Mouse (Mus musculus) MEL (cell line): ENCODE data around the gene Kifc1. TPM values are rescaled to one million over a fixed set of nuclear protein-coding genes. Genes with fewer than 3 reads are reported as not detected.

Experiments
- DNase-seq: peaks from one replicate; pipeline ENCODE4 v3.0.0; 2011; ENCODE audit warnings: low read depth, low spot score
- H3K27ac ChIP-seq: 2 replicates; pipeline ENCODE4 v1.5.1; 2012; ENCODE audit warnings: low read depth, mild to moderate bottlenecking, control low read depth, low read length, moderate library complexity; ENCODE audit not compliant: control insufficient read depth
- H3K27me3 ChIP-seq, 2 experiments: fragments of 150-350 bp in 1 of 2; sonication (generic) in 1 of 2; 2 replicates each; pipeline ENCODE4 v1.6.1; 2012; ENCODE audit warnings: low read length in 2 of 2, mild to moderate bottlenecking in 2 of 2, improper control_type of control experiment in 1 of 2, moderate library complexity in 1 of 2; ENCODE audit not compliant: insufficient read depth in 2 of 2, control insufficient read depth in 1 of 2
- H3K36me3 ChIP-seq, 2 experiments: 2 replicates each; pipeline ENCODE4 v1.6.1; 2012 to 2014; ENCODE audit warnings: low read length in 2 of 2, improper control_type of control experiment in 1 of 2, inconsistent platforms in 1 of 2, mild to moderate bottlenecking in 1 of 2; ENCODE audit not compliant: insufficient read depth in 2 of 2, control insufficient read depth in 1 of 2
- H3K4me1 ChIP-seq, 2 experiments: fragments of 150-350 bp in 1 of 2; sonication (generic) in 1 of 2; 2 replicates each; pipeline ENCODE4 v1.6.1; 2012; ENCODE audit warnings: low read length in 2 of 2, improper control_type of control experiment in 1 of 2, mild to moderate bottlenecking in 1 of 2; ENCODE audit not compliant: insufficient read depth in 2 of 2, control insufficient read depth in 1 of 2
- H3K4me3 ChIP-seq, 2 experiments: fragments of 150-350 bp in 1 of 2; sonication (generic) in 1 of 2; 2 replicates each; pipeline ENCODE4 v1.5.1; 2012; ENCODE audit warnings: low read depth in 2 of 2, low read length in 2 of 2, mild to moderate bottlenecking in 2 of 2, moderate library complexity in 2 of 2, control low read depth in 1 of 2, improper control_type of control experiment in 1 of 2; ENCODE audit not compliant: control insufficient read depth in 1 of 2, insufficient read depth in 1 of 2
- H3K79me2 ChIP-seq: 2 replicates; pipeline ENCODE4 v1.6.1; 2012; ENCODE audit warnings: mild to moderate bottlenecking, low read length, moderate library complexity; ENCODE audit not compliant: control insufficient read depth, poor library complexity, insufficient read depth
- H3K9ac ChIP-seq: 2 replicates; pipeline ENCODE4 v1.6.1; 2012; ENCODE audit warnings: low read depth, mild to moderate bottlenecking, control low read depth, low read length, moderate library complexity; ENCODE audit not compliant: control insufficient read depth, poor library complexity, severe bottlenecking
- H3K9me3 ChIP-seq: fragments of 150-350 bp; sonication (generic); replicated peaks from 2 replicates; pipeline ENCODE4 v1.6.1; 2012; ENCODE audit warnings: mild to moderate bottlenecking, low read length, improper control_type of control experiment, moderate library complexity; ENCODE audit not compliant: insufficient read depth
- BHLHE40 ChIP-seq: IDR thresholded peaks from 2 replicates; pipeline ENCODE4 v1.6.1; 2012; ENCODE audit warnings: low read depth, mild to moderate bottlenecking, inconsistent platforms, low read length, improper control_type of control experiment, borderline replicate concordance
- GABPA ChIP-seq: IDR thresholded peaks from 2 replicates; pipeline ENCODE4 v1.6.1; 2012; ENCODE audit warnings: low read depth, mild to moderate bottlenecking, inconsistent platforms, low read length, improper control_type of control experiment, moderate library complexity
- HCFC1 ChIP-seq: IDR thresholded peaks from 2 replicates; pipeline ENCODE4 v1.6.1; 2012; ENCODE audit warnings: low read depth, mild to moderate bottlenecking, inconsistent platforms, low read length, improper control_type of control experiment, moderate library complexity
- JUND ChIP-seq: IDR thresholded peaks from 2 replicates; pipeline ENCODE4 v1.6.1; 2011; ENCODE audit warnings: low read depth, mild to moderate bottlenecking, improper control_type of control experiment, low read length
- KAT2A ChIP-seq: conservative IDR thresholded peaks from 2 replicates; pipeline ENCODE4 v1.6.1; 2012; ENCODE audit warnings: low read depth, low read length, improper control_type of control experiment, inconsistent platforms
- MAX ChIP-seq: IDR thresholded peaks from 2 replicates; pipeline ENCODE4 v1.6.1; 2011; ENCODE audit warnings: low read length, improper control_type of control experiment
- MYC ChIP-seq: IDR thresholded peaks from 2 replicates; pipeline ENCODE4 v1.6.1; 2011; ENCODE audit warnings: low read depth, mild to moderate bottlenecking, low read length, improper control_type of control experiment, moderate library complexity
- NRF1 ChIP-seq: IDR thresholded peaks from 2 replicates; pipeline ENCODE4 v1.6.1; 2014; ENCODE audit warnings: low read depth, mild to moderate bottlenecking, inconsistent platforms, low read length, improper control_type of control experiment, moderate library complexity; ENCODE audit not compliant: poor library complexity, insufficient read depth, severe bottlenecking
- POLR2AphosphoS2 ChIP-seq: IDR thresholded peaks from 2 replicates; pipeline ENCODE4 v1.6.1; 2011; ENCODE audit warnings: low read length, improper control_type of control experiment
- UBTF ChIP-seq: IDR thresholded peaks from 2 replicates; pipeline ENCODE4 v1.6.1; 2012; ENCODE audit warnings: low read depth, mild to moderate bottlenecking, inconsistent platforms, low read length, improper control_type of control experiment, moderate library complexity, borderline replicate concordance; ENCODE audit not compliant: insufficient read depth
- ZC3H11A ChIP-seq: IDR thresholded peaks from 2 replicates; pipeline ENCODE4 v1.6.1; 2012; ENCODE audit warnings: low read depth, mild to moderate bottlenecking, inconsistent platforms, low read length, improper control_type of control experiment
- ZNF384 ChIP-seq: IDR thresholded peaks from 2 replicates; pipeline ENCODE4 v1.6.1; 2012; ENCODE audit warnings: low read depth, mild to moderate bottlenecking, inconsistent platforms, low read length, improper control_type of control experiment
- polyA plus RNA-seq, 2 experiments: library from polyadenylated mRNA; stranded (reverse) in 1 of 2; unstranded in 1 of 2; fragments of >175 nt in 1 of 2; fragments of >200 nt in 1 of 2; gene quantifications; 2 replicates each; pipeline versions ENCODE4 v1.2.1 to v1.2.4; 2012; ENCODE audit warnings: low replicate concordance in 2 of 2, low read depth in 1 of 2; ENCODE audit not compliant: insufficient read length in 2 of 2, insufficient read depth in 1 of 2, missing spikeins in 1 of 2
- total RNA-seq: library from RNA; depleted of rRNA; stranded (reverse); fragments of 300-350 nt; gene quantifications from 2 replicates; pipeline ENCODE4 v1.2.3, GENCODE M21; 2012

The Kifc1 gene
- total and polyA plus RNA-seq, 3 experiments, result 17.1 to 53.5 TPM; not detected in 1

DNA sequence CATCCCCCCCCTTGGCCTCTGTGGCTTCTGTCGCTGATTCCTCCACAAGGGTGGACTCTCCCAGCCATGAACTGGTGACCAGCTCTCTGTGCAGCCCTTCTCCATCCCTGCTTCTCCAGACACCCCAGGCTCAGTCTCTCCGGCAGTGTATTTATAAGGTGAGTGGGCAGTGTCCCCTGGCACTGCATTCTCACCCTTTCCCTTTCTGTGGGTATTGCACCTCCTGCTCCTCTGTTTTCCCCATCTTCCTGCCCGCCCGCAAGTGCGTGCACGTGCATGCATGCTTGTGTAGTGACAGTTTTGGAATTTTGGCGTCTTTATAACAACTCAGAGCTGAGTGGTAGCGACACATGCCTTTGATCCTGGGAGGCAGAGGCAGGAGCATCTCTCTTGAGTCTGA is 23.4 kb upstream of the Kifc1 start:
- no peaks in the 10 kb centered on the region for H3K9me3 ChIP-seq
- H3K4me1 ChIP-seq, result peaks cover 4 to 19% of the 10 kb centered on the region in 2 experiments; a peak in 2 of 4 replicates
- no peak for DNase-seq
- peaks cover 37% of the 10 kb centered on the region for H3K79me2 ChIP-seq
- no peaks in the 10 kb centered on the region for H3K27me3 ChIP-seq
- no peak for TF ChIP-seq MYC
- TF ChIP-seq GABPA, result no peak
- TF ChIP-seq KAT2A, result no peak
- no peak overlapping the region for H3K9ac ChIP-seq
- no peak overlapping the region for H3K27ac ChIP-seq
- no peak overlapping the region for H3K4me3 ChIP-seq
- H3K36me3 ChIP-seq, result peaks cover 0 to 12% of the 10 kb centered on the region in 2 experiments

DNA sequence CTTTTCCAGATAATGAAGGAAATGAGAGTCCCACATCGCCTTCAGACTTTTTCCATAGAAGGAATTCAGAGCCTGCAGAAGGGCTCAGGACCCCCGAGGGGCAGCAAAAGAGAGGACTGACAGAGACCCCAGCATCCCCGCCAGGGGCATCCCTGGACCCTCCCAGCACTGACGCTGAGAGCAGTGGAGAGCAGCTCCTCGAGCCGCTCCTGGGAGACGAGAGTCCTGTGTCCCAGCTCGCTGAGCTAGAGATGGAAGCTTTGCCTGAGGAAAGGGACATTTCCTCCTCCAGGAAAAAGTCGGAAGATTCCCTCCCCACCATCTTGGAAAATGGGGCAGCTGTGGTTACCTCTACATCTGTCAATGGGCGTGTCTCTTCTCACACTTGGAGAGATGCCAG is 22.8 kb upstream of the Kifc1 start:
- TF ChIP-seq NRF1 (no peak), JUND (no peak)
- DNase-seq, result no peak

DNA sequence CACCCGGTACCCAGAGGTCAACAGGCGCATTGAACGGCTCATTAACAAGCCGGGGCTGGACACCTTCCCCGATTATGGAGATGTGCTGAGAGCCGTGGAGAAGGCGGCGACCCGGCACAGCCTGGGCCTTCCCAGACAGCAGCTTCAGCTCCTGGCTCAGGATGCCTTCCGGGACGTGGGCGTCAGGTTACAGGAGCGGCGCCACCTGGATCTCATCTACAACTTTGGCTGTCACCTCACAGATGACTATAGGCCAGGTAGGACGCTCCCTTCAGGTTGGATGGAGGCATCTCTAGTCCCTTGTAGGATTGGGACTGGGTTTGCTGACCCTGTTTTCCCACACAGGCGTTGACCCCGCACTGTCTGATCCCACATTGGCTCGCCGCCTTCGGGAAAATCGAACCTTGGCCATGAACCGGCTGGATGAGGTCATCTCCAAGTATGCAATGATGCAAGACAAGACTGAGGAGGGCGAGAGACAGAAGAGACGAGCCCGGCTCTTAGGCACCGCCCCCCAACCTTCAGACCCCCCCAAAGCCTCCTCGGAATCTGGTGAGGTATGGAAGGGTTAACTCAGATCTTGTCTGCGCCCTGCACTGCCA is 21.5 kb upstream of the Kifc1 start:
- peaks cover 4 to 20% of the 10 kb centered on the region in 2 experiments; a peak in 3 of 4 replicates for H3K4me1 ChIP-seq
- no peak overlapping the region for H3K27ac ChIP-seq
- no peaks in the 10 kb centered on the region for H3K9me3 ChIP-seq
- no peak for TF ChIP-seq HCFC1
- TF ChIP-seq BHLHE40, result no peak
- no peak for TF ChIP-seq MAX
- no peak for TF ChIP-seq UBTF
- no peak for TF ChIP-seq ZNF384
- TF ChIP-seq POLR2AphosphoS2, result no peak
- TF ChIP-seq ZC3H11A, result no peak
- TF ChIP-seq, all 39 proteins: peak for 0
- H3K79me2 ChIP-seq, result peaks cover 36% of the 10 kb centered on the region
- no peak overlapping the region for H3K9ac ChIP-seq
- H3K27me3 ChIP-seq, result no peaks in the 10 kb centered on the region
- DNase-seq, result no peak
- no peak overlapping the region for H3K4me3 ChIP-seq
- peaks cover 0 to 16% of the 10 kb centered on the region in 2 experiments for H3K36me3 ChIP-seq

More for the DNA sequence above, 22.8 kb upstream of the Kifc1 start:
- peaks cover 37% of the 10 kb centered on the region for H3K79me2 ChIP-seq
- no peaks in the 10 kb centered on the region for H3K27me3 ChIP-seq
- H3K27ac ChIP-seq, result no peak overlapping the region
- peaks cover 4 to 16% of the 10 kb centered on the region in 2 experiments; a peak in 2 of 4 replicates for H3K4me1 ChIP-seq
- H3K4me3 ChIP-seq, result no peak overlapping the region
- H3K9me3 ChIP-seq, result no peaks in the 10 kb centered on the region
- peaks cover 0 to 12% of the 10 kb centered on the region in 2 experiments for H3K36me3 ChIP-seq
- H3K9ac ChIP-seq, result no peak overlapping the region
